Mouse (Mus musculus): ENCODE measurements at regions not wholly inside any gene's neighbourhood (a gene's known extent, or its start where the extent isn't known, plus 50 kb on each side); places are given as distances from the start of the nearest gene placed in this dataset.

- TF ChIP-seq SIN3A (IDR thresholded peaks at IDR 0.05; ENCODE audit: low read length) (no peak), TCF12 (IDR thresholded peaks at IDR 0.05; ENCODE audit: low read depth, low read length) (no peak), MEF2A (IDR thresholded peaks at IDR 0.05; ENCODE audit: extremely low read depth, insufficient replicate concordance, low read depth, low read length, poor library complexity, severe bottlenecking) (no peak), MAX (IDR thresholded peaks at IDR 0.05; ENCODE audit: low read length) (no peak), BHLHE40 (IDR thresholded peaks at IDR 0.05; ENCODE audit: borderline replicate concordance, low read depth, low read length) (no peak), GATA1 (IDR thresholded peaks at IDR 0.05; ENCODE audit: low read depth, low read length) (no peak)
- Histone ChIP-seq H3K9ac (ENCODE audit: control insufficient read depth, low read depth, low read length, poor library complexity, severe bottlenecking) (no peak overlapping the region), H3K4me1 (ENCODE audit: control insufficient read depth in 1 of 2, insufficient read depth in 2 of 2, low read length in 2 of 2) (no peaks in the 10 kb centered on the region)
Measured at GRCm38 (mm10) chr7:118314228-118314658, 70.8 kb upstream of the Smg1 start.

DNA sequence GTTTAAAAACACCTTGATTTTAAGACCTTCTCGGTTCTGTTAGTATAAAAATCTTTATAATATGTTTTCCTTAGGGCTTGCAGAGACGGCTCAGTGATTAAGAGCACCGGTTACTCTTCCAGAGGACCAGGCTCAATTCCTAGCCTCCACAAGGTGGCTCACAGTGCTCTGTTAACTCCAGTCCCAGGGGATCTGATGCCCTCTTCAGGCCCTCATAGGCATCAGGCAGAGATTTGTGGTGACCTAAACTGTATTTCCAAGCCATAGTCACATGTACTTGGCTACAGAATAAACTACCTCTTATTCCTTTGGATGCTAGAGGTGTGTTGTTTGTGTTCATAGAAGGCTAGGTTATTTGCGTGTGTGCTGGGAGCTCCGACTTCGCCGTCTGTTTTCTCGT is 70.3 kb upstream of the Smg1 start:
- no peaks in the 10 kb centered on the region for H3K79me2 ChIP-seq (ENCODE audit: control insufficient read depth, insufficient read depth, low read length, poor library complexity)
- no peaks in the 10 kb centered on the region for H3K36me3 ChIP-seq (ENCODE audit: control insufficient read depth in 1 of 2, insufficient read depth in 2 of 2, low read length in 2 of 2)
- H3K4me1 ChIP-seq (ENCODE audit: control insufficient read depth in 1 of 2, insufficient read depth in 2 of 2, low read length in 2 of 2): no peaks in the 10 kb centered on the region
- TF ChIP-seq POLR2AphosphoS5 (IDR thresholded peaks at IDR 0.05; ENCODE audit: borderline replicate concordance, low read depth, low read length) (no peak), GATA1 (IDR thresholded peaks at IDR 0.05; ENCODE audit: low read depth, low read length) (no peak), BHLHE40 (IDR thresholded peaks at IDR 0.05; ENCODE audit: borderline replicate concordance, low read depth, low read length) (no peak), TBP (IDR thresholded peaks at IDR 0.05; ENCODE audit: low read depth, low read length) (no peak), ZMIZ1 (IDR thresholded peaks at IDR 0.05; ENCODE audit: low read depth, low read length) (no peak), USF1 (IDR thresholded peaks at IDR 0.05; ENCODE audit: low read depth, low read length) (no peak), JUND (IDR thresholded peaks at IDR 0.05; ENCODE audit: low read depth, low read length) (no peak), MYB (IDR thresholded peaks at IDR 0.05; ENCODE audit: low read depth, low read length) (no peak), MAFK (IDR thresholded peaks at IDR 0.05; ENCODE audit: borderline replicate concordance, low read depth, low read length) (no peak), RCOR1 (IDR thresholded peaks at IDR 0.05; ENCODE audit: low read depth, low read length) (no peak), KAT2A (conservative IDR thresholded peaks at IDR 0.05; ENCODE audit: low read depth, low read length) (no peak), TAL1 (IDR thresholded peaks at IDR 0.05; ENCODE audit: low read length) (no peak), MEF2A (IDR thresholded peaks at IDR 0.05; ENCODE audit: extremely low read depth, insufficient replicate concordance, low read depth, low read length, poor library complexity, severe bottlenecking) (no peak), RAD21 (IDR thresholded peaks at IDR 0.05; ENCODE audit: low read depth, low read length) (no peak), TCF12 (IDR thresholded peaks at IDR 0.05; ENCODE audit: low read depth, low read length) (no peak), HCFC1 (IDR thresholded peaks at IDR 0.05; ENCODE audit: low read depth, low read length) (no peak), USF2 (IDR thresholded peaks at IDR 0.05; ENCODE audit: borderline replicate concordance in 1 of 2, insufficient read depth in 1 of 2, low read depth in 1 of 2, low read length in 2 of 2) (no peak)
- no peaks in the 10 kb centered on the region for H3K27me3 ChIP-seq (ENCODE audit: control insufficient read depth in 1 of 2, insufficient read depth in 2 of 2, low read length in 2 of 2)
- no peak overlapping the region for H3K4me3 ChIP-seq (ENCODE audit: control insufficient read depth in 1 of 2, insufficient read depth in 1 of 2, low read depth in 2 of 2, low read length in 2 of 2)
- DNase-seq (ENCODE audit: low read depth, low spot score): no peak
- no peak overlapping the region for H3K27ac ChIP-seq (ENCODE audit: control insufficient read depth, low read depth, low read length)
- no peak overlapping the region for H3K9ac ChIP-seq (ENCODE audit: control insufficient read depth, low read depth, low read length, poor library complexity, severe bottlenecking)
- H3K9me3 ChIP-seq (replicated peaks; ENCODE audit: insufficient read depth, low read length): no peaks in the 10 kb centered on the region

More at GRCm38 (mm10) chr7:118314228-118314658, 70.8 kb upstream of the Smg1 start:
- Histone ChIP-seq H3K9me3 (replicated peaks; ENCODE audit: insufficient read depth, low read length) (no peaks in the 10 kb centered on the region), H3K4me3 (ENCODE audit: control insufficient read depth in 1 of 2, insufficient read depth in 1 of 2, low read depth in 2 of 2, low read length in 2 of 2) (no peak overlapping the region), H3K27me3 (ENCODE audit: control insufficient read depth in 1 of 2, insufficient read depth in 2 of 2, low read length in 2 of 2) (no peaks in the 10 kb centered on the region), H3K36me3 (ENCODE audit: control insufficient read depth in 1 of 2, insufficient read depth in 2 of 2, low read length in 2 of 2) (no peaks in the 10 kb centered on the region), H3K79me2 (ENCODE audit: control insufficient read depth, insufficient read depth, low read length, poor library complexity) (no peaks in the 10 kb centered on the region), H3K27ac (ENCODE audit: control insufficient read depth, low read depth, low read length) (no peak overlapping the region)
- no peak for DNase-seq (ENCODE audit: low read depth, low spot score)

Measured in MEL (cell line).